Mouse (Mus musculus) cortical plate, adult 2 months (tissue): ENCODE data around the gene Grid2.

Experiments
- CTCF ChIP-seq: fragments of 200-500 bp; IDR thresholded peaks from 2 replicates; pipeline ENCODE4 v1.5.1; 2011; ENCODE audit warnings: mild to moderate bottlenecking, control low read depth, low read length; ENCODE audit not compliant: insufficient read depth; ENCODE audit errors: extremely low read depth
- POLR2A ChIP-seq: fragments of 200-500 bp; IDR thresholded peaks from 2 replicates; pipeline ENCODE4 v1.6.1; 2011; ENCODE audit warnings: mild to moderate bottlenecking, low read length, control low read depth; ENCODE audit not compliant: insufficient read depth; ENCODE audit errors: extremely low read depth

- TF ChIP-seq POLR2A (no peak), CTCF (no peak)
Observed at GRCm38 (mm10) chr6:63448175-63448574, 192.5 kb downstream of the Grid2 start.
